Mouse (Mus musculus): Measurements from ENCODE around the gene Dpp6.

DNA sequence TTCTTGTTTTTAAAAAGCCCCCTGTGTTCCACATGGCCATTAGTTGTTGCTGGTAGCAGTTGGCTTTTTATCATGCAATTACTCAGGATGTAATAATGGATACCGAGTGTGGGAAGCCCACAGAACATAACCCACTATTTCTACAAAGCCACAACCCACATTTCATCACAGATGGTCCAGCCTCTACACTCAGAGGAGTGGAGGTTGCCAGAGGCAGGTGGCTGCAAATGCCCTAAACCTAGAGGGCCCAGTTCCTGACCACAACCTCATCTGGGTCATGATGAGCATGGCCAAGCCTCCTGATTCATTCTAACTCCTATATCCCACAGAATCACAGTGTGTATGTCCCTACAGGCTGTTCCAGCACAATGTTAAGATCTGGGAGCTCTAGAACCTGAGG, 609.2 kb downstream of the Dpp6 start:
- TF ChIP-seq POLR2A (IDR thresholded peaks at IDR 0.05; ENCODE audit: borderline replicate concordance, control insufficient read depth, low read depth, low read length): no peak
- no peak for TF ChIP-seq CTCF (IDR thresholded peaks at IDR 0.05; ENCODE audit: control insufficient read depth, insufficient read depth, low read length)

All from bone marrow, adult 2 months (tissue).